Mouse (Mus musculus): ENCODE data around the gene Mycbp2. TPM values are rescaled to one million over a fixed set of nuclear protein-coding genes. Genes with fewer than 3 reads are reported as not detected.

Gene Mycbp2
- polyA plus RNA-seq, 1 experiment = 5.9 TPM

- peaks cover 5% of the 10 kb centered on the region for H3K79me2 ChIP-seq (ENCODE audit: control insufficient read depth, insufficient read depth)
- peaks cover 39% of the 10 kb centered on the region for H3K36me3 ChIP-seq (ENCODE audit: control insufficient read depth, insufficient read depth)
- TF ChIP-seq CTCF (IDR thresholded peaks at IDR 0.05; ENCODE audit: control insufficient read depth, insufficient read depth, insufficient read length) (no peak), FOSL1 (IDR thresholded peaks at IDR 0.05; ENCODE audit: insufficient read depth, low read length, poor library complexity, severe bottlenecking) (no peak), CEBPB (IDR thresholded peaks at IDR 0.05; ENCODE audit: low read depth) (no peak), USF1 (IDR thresholded peaks at IDR 0.05; ENCODE audit: low read depth) (no peak), MYOD1 (IDR thresholded peaks at IDR 0.05; ENCODE audit: control insufficient read depth, insufficient read length, low read depth) (no peak), MYOG (IDR thresholded peaks at IDR 0.05; ENCODE audit: control insufficient read depth, extremely low read depth, insufficient read length) (no peak), MAX (IDR thresholded peaks at IDR 0.05) (no peak)
Measured at GRCm38 (mm10) chr14:103072731-103073130, 273.9 kb downstream of the Mycbp2 start.

GRCm38 (mm10) chr14:103071471-103071870, 275.1 kb downstream of the Mycbp2 start:
- Histone ChIP-seq H3K4me3 (ENCODE audit: insufficient read depth, poor library complexity, severe bottlenecking) (no peak overlapping the region), H3K36me3 (ENCODE audit: control insufficient read depth, insufficient read depth) (peaks cover 32% of the 10 kb centered on the region), H3K27me3 (ENCODE audit: control insufficient read depth, insufficient read depth, insufficient read length) (no peaks in the 10 kb centered on the region), H3K79me3 (ENCODE audit: low read depth) (no peaks in the 10 kb centered on the region), H3ac (ENCODE audit: control insufficient read depth, insufficient read length, low read depth) (no peak overlapping the region), H3K79me2 (ENCODE audit: control insufficient read depth, insufficient read depth) (peaks cover 5% of the 10 kb centered on the region)
- TF ChIP-seq FOSL1 (IDR thresholded peaks at IDR 0.05; ENCODE audit: insufficient read depth, low read length, poor library complexity, severe bottlenecking) (no peak), CEBPB (IDR thresholded peaks at IDR 0.05; ENCODE audit: low read depth) (no peak), MYOD1 (IDR thresholded peaks at IDR 0.05; ENCODE audit: control insufficient read depth, insufficient read length, low read depth) (no peak), USF1 (IDR thresholded peaks at IDR 0.05; ENCODE audit: low read depth) (no peak), MYOG (IDR thresholded peaks at IDR 0.05; ENCODE audit: control insufficient read depth, extremely low read depth, insufficient read length) (no peak), MAX (IDR thresholded peaks at IDR 0.05) (no peak), CTCF (IDR thresholded peaks at IDR 0.05; ENCODE audit: control insufficient read depth, insufficient read depth, insufficient read length) (no peak)

More at GRCm38 (mm10) chr14:103072731-103073130, 273.9 kb downstream of the Mycbp2 start:
- Histone ChIP-seq H3K4me3 (ENCODE audit: insufficient read depth, poor library complexity, severe bottlenecking) (no peak overlapping the region), H3ac (ENCODE audit: control insufficient read depth, insufficient read length, low read depth) (no peak overlapping the region), H3K79me3 (ENCODE audit: low read depth) (no peaks in the 10 kb centered on the region), H3K27me3 (ENCODE audit: control insufficient read depth, insufficient read depth, insufficient read length) (no peaks in the 10 kb centered on the region)

- peak; percentile 36 for TF ChIP-seq CEBPB (IDR thresholded peaks at IDR 0.05; ENCODE audit: low read depth)
- TF ChIP-seq USF1 (IDR thresholded peaks at IDR 0.05; ENCODE audit: low read depth) = no peak
- no peak for TF ChIP-seq MYOG (IDR thresholded peaks at IDR 0.05; ENCODE audit: control insufficient read depth, extremely low read depth, insufficient read length)
- no peak for TF ChIP-seq MAX (IDR thresholded peaks at IDR 0.05)
- Histone ChIP-seq H3K27me3 (ENCODE audit: control insufficient read depth, insufficient read depth, insufficient read length) (no peaks in the 10 kb centered on the region), H3ac (ENCODE audit: control insufficient read depth, insufficient read length, low read depth) (peak overlapping the region; percentile 59), H3K79me2 (ENCODE audit: control insufficient read depth, insufficient read depth) (peaks cover 5% of the 10 kb centered on the region), H3K4me3 (ENCODE audit: insufficient read depth, poor library complexity, severe bottlenecking) (peak overlapping the region; percentile 48), H3K79me3 (ENCODE audit: low read depth) (no peaks in the 10 kb centered on the region), H3K36me3 (ENCODE audit: control insufficient read depth, insufficient read depth) (peaks cover 25% of the 10 kb centered on the region)
Measured at GRCm38 (mm10) chr14:103070790-103071189, 275.8 kb downstream of the Mycbp2 start.

GRCm38 (mm10) chr14:103069864-103070611, 276.6 kb downstream of the Mycbp2 start, which contains the start of gene Cln5:
Gene Cln5 (plus strand): TSS chr14:103070216.
- peaks cover 5% of the 10 kb centered on the region for H3K79me2 ChIP-seq (ENCODE audit: control insufficient read depth, insufficient read depth)
- peak within 1 kb of the TSS; percentile 59 for H3ac ChIP-seq (ENCODE audit: control insufficient read depth, insufficient read length, low read depth)
- TF ChIP-seq CTCF (IDR thresholded peaks at IDR 0.05; ENCODE audit: control insufficient read depth, insufficient read depth, insufficient read length) (no peak), CEBPB (IDR thresholded peaks at IDR 0.05; ENCODE audit: low read depth) (no peak), FOSL1 (IDR thresholded peaks at IDR 0.05; ENCODE audit: insufficient read depth, low read length, poor library complexity, severe bottlenecking) (no peak), MYOG (IDR thresholded peaks at IDR 0.05; ENCODE audit: control insufficient read depth, extremely low read depth, insufficient read length) (no peak), MYOD1 (IDR thresholded peaks at IDR 0.05; ENCODE audit: control insufficient read depth, insufficient read length, low read depth) (no peak), MAX (IDR thresholded peaks at IDR 0.05) (no peak), USF1 (IDR thresholded peaks at IDR 0.05; ENCODE audit: low read depth) (peak; percentile 61)
- no peaks in the 10 kb centered on the region for H3K27me3 ChIP-seq (ENCODE audit: control insufficient read depth, insufficient read depth, insufficient read length)
- peaks cover 19% of the 10 kb centered on the region for H3K36me3 ChIP-seq (ENCODE audit: control insufficient read depth, insufficient read depth)
- H3K4me3 ChIP-seq (ENCODE audit: insufficient read depth, poor library complexity, severe bottlenecking) = peak within 1 kb of the TSS; percentile 48
- no peaks in the 10 kb centered on the region for H3K79me3 ChIP-seq (ENCODE audit: low read depth)

GRCm38 (mm10) chr14:103069465-103069863, 277.1 kb downstream of the Mycbp2 start:
- Histone ChIP-seq H3K79me2 (ENCODE audit: control insufficient read depth, insufficient read depth) (peaks cover 5% of the 10 kb centered on the region), H3K36me3 (ENCODE audit: control insufficient read depth, insufficient read depth) (peaks cover 19% of the 10 kb centered on the region), H3K79me3 (ENCODE audit: low read depth) (no peaks in the 10 kb centered on the region), H3ac (ENCODE audit: control insufficient read depth, insufficient read length, low read depth) (peak overlapping the region; percentile 55), H3K27me3 (ENCODE audit: control insufficient read depth, insufficient read depth, insufficient read length) (no peaks in the 10 kb centered on the region), H3K4me3 (ENCODE audit: insufficient read depth, poor library complexity, severe bottlenecking) (no peak overlapping the region)
- no peak for TF ChIP-seq MYOD1 (IDR thresholded peaks at IDR 0.05; ENCODE audit: control insufficient read depth, insufficient read length, low read depth)
- TF ChIP-seq FOSL1 (IDR thresholded peaks at IDR 0.05; ENCODE audit: insufficient read depth, low read length, poor library complexity, severe bottlenecking) = no peak
- no peak for TF ChIP-seq USF1 (IDR thresholded peaks at IDR 0.05; ENCODE audit: low read depth)
- TF ChIP-seq CEBPB (IDR thresholded peaks at IDR 0.05; ENCODE audit: low read depth) = no peak
- TF ChIP-seq CTCF (IDR thresholded peaks at IDR 0.05; ENCODE audit: control insufficient read depth, insufficient read depth, insufficient read length) = no peak
- no peak for TF ChIP-seq MYOG (IDR thresholded peaks at IDR 0.05; ENCODE audit: control insufficient read depth, extremely low read depth, insufficient read length)
- TF ChIP-seq MAX (IDR thresholded peaks at IDR 0.05) = no peak
